Mouse (Mus musculus): ENCODE measurements around the gene Plagl1. TPM values are rescaled to one million over a fixed set of nuclear protein-coding genes. Genes with fewer than 3 reads are reported as not detected.

Plagl1 gene
- polyA plus RNA-seq, 1 experiment: 1.1 TPM

DNA sequence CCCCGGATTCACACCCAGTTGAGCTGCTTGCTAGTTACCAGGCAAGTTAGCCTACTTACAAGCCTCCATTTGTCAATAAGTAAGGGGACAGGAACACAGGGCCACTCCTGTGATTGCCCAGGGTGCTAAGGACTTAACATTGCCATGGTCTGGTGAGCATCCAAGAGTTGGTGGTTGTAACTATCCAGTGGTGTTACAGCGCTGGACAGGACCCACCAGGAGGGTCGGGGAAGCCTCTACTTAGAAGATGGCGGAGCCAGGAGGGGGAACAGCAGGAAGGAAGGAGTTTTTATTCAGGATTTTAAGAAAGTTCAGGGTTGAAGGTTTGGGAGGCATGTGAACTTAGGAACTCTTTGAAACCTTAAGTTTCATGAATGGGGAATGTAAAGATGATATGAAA is 53.3 kb downstream of the Plagl1 start:
- TF ChIP-seq CTCF (IDR thresholded peaks at IDR 0.05; ENCODE audit: extremely low read depth, insufficient read depth, insufficient read length, insufficient replicate concordance) (no peak), POLR2A (IDR thresholded peaks at IDR 0.05; ENCODE audit: low read depth, low read length) (no peak)
- WGBS: 80% methylated on average over 4 of the region's 4 CpGs
- H3K27ac ChIP-seq (ENCODE audit: insufficient read depth, low read length): no peak overlapping the region
- no peaks in the 10 kb centered on the region for H3K4me1 ChIP-seq (ENCODE audit: control insufficient read depth, insufficient read depth, insufficient read length)
- no peak for DNase-seq (ENCODE audit: low read depth in 1 of 2, low spot score in 2 of 2)
- H3K27me3 ChIP-seq (ENCODE audit: control insufficient read depth, insufficient read depth, low read length): no peaks in the 10 kb centered on the region
- H3K4me3 ChIP-seq (ENCODE audit: extremely low read depth, insufficient read depth, insufficient read length): no peak overlapping the region
- H3K36me3 ChIP-seq (ENCODE audit: control insufficient read depth, insufficient read depth, low read length): no peaks in the 10 kb centered on the region

DNA sequence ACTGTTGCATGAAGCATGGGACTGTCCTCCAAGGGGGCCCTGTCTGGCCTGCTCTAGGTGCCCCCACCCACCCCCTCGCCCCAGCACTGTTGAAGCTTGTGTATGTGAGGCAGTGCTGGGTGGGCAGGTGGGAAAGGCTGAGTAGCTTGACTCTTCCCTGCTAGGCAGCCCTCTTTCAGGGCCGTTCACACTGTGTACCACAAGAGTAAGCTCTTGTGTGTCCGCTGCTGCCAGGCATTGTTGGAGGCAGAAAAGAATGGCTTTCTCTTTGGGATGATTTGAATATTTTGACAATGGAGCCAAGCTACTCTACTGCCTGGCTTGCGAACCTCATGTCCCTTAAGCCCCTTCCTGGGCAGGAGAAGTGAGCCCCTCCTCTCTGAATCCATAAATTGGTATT is 54.7 kb downstream of the Plagl1 start:
- Histone ChIP-seq H3K4me3 (ENCODE audit: extremely low read depth, insufficient read depth, insufficient read length) (no peak overlapping the region), H3K36me3 (ENCODE audit: control insufficient read depth, insufficient read depth, low read length) (no peaks in the 10 kb centered on the region), H3K27ac (ENCODE audit: insufficient read depth, low read length) (no peak overlapping the region), H3K27me3 (ENCODE audit: control insufficient read depth, insufficient read depth, low read length) (no peaks in the 10 kb centered on the region), H3K4me1 (ENCODE audit: control insufficient read depth, insufficient read depth, insufficient read length) (no peaks in the 10 kb centered on the region)
- no peak for DNase-seq (ENCODE audit: low read depth in 1 of 2, low spot score in 2 of 2)
- no peak for TF ChIP-seq POLR2A (IDR thresholded peaks at IDR 0.05; ENCODE audit: low read depth, low read length)
- TF ChIP-seq CTCF (IDR thresholded peaks at IDR 0.05; ENCODE audit: extremely low read depth, insufficient read depth, insufficient read length, insufficient replicate concordance): no peak
- WGBS: 90% methylated on average over 4 of the region's 4 CpGs

DNA sequence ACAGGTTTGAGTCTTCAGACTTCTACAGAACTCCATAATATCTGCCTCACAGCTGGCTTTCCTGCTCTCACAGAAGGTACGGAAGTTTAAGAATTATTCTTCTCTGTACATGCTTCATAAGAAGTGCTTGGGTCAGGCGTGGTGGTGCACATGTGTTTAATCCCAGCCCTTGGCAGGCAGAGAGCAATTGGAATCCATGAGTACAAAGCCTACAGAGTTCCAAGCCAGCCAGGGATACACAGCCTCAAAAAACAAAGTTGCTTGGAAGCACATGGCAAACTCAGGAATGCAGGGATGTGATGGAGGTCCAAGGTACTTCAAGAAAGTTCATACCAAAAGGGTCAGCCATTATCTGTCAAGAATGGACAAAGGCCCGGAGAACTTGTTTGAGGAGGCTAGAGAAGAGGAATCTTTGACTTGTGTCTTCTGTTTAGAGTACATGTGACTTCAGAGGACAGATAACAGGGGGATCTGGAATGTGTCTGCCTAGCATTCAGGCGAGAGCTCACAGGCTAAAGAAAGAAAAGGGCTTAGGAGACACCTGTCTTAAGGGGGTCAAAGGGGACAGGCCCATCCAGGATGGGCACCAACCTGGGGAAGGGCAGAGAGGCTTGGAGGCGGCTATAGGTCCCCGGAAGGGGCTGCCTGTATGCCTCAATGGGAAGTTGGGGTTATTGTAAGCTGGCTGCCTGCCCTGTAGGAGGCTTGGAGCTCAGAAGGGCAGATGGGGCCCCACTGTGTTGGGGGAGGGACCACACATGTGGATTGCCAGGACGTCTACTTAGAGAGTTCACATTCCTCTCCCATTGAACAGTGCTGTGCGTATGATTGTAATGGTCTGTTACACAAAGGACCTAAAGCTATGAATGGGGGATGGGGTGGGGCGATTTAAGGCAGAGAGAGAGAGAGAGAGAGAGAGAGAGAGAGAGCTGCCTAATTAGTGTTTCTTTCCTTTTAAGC is 56.7 kb downstream of the Plagl1 start:
- no peak for DNase-seq (ENCODE audit: low read depth in 1 of 2, low spot score in 2 of 2)
- no peaks in the 10 kb centered on the region for H3K36me3 ChIP-seq (ENCODE audit: control insufficient read depth, insufficient read depth, low read length)
- no peak for TF ChIP-seq CTCF (IDR thresholded peaks at IDR 0.05; ENCODE audit: extremely low read depth, insufficient read depth, insufficient read length, insufficient replicate concordance)
- no peak for TF ChIP-seq POLR2A (IDR thresholded peaks at IDR 0.05; ENCODE audit: low read depth, low read length)
- 72% methylated on average over 9 of the region's 9 CpGs for WGBS
- no peaks in the 10 kb centered on the region for H3K4me1 ChIP-seq (ENCODE audit: control insufficient read depth, insufficient read depth, insufficient read length)
- H3K27ac ChIP-seq (ENCODE audit: insufficient read depth, low read length): no peak overlapping the region
- H3K27me3 ChIP-seq (ENCODE audit: control insufficient read depth, insufficient read depth, low read length): no peaks in the 10 kb centered on the region
- no peak overlapping the region for H3K4me3 ChIP-seq (ENCODE audit: extremely low read depth, insufficient read depth, insufficient read length)

DNA sequence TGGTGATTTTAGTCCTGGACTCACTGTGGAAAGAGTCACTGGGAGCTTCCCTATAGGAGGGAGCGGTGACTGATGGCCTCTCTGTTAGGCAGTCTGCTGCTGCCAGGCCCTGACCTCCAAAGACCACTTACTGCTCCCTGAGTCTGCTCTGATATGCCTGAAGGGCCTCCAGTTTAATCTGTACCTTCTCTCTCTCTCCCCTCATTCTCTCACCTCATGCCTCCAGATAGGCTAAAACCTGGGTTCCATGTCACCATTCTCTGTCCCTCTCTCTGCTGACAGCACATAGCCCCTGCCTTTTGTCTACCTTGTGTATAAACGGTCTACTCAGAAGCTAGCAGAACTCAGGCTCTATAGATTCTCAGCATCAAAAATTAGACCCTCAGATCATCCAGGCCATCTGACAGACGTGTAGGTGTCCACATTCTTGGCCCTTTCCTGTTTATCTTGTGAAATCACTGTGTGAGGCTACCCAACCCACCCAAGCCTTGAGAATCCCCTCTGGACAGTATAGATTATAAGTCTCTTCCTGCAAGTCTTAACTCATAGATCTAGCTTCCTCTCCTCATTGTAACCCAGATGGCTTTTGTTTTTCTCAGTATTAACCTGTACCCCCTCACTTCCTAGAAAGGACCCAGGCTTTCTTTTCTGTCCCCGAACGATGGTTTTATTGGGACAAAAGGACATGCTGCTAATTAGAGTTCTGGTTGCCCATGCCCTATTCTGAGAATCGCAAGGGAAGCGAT is 57.9 kb downstream of the Plagl1 start:
- 83% methylated on average over 7 of the region's 7 CpGs for WGBS
- Histone ChIP-seq H3K4me1 (ENCODE audit: control insufficient read depth, insufficient read depth, insufficient read length) (no peaks in the 10 kb centered on the region), H3K27me3 (ENCODE audit: control insufficient read depth, insufficient read depth, low read length) (no peaks in the 10 kb centered on the region), H3K36me3 (ENCODE audit: control insufficient read depth, insufficient read depth, low read length) (no peaks in the 10 kb centered on the region), H3K27ac (ENCODE audit: insufficient read depth, low read length) (no peak overlapping the region), H3K4me3 (ENCODE audit: extremely low read depth, insufficient read depth, insufficient read length) (no peak overlapping the region)
- DNase-seq (ENCODE audit: low read depth in 1 of 2, low spot score in 2 of 2): no peak
- TF ChIP-seq CTCF (IDR thresholded peaks at IDR 0.05; ENCODE audit: extremely low read depth, insufficient read depth, insufficient read length, insufficient replicate concordance) (no peak), POLR2A (IDR thresholded peaks at IDR 0.05; ENCODE audit: low read depth, low read length) (no peak)

DNA sequence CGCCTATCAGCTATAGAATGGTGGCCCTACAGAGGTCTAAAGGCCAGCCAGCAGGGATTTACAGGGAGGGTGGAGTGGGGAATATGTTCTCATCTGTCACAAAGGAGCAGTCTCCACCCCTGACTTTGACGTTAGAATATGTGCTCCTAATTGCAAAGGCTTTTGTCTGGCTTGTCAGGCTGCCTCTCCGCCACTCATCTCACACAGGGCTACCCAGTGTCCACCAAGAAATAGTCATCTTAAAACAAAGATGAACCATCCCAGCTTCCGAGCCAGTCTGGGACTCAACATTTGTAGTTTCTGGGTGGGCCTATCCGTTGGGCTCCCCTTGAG is 58.4 kb downstream of the Plagl1 start:
- Histone ChIP-seq H3K4me1 (ENCODE audit: control insufficient read depth, insufficient read depth, insufficient read length) (no peaks in the 10 kb centered on the region), H3K27ac (ENCODE audit: insufficient read depth, low read length) (no peak overlapping the region), H3K27me3 (ENCODE audit: control insufficient read depth, insufficient read depth, low read length) (no peaks in the 10 kb centered on the region), H3K4me3 (ENCODE audit: extremely low read depth, insufficient read depth, insufficient read length) (no peak overlapping the region), H3K36me3 (ENCODE audit: control insufficient read depth, insufficient read depth, low read length) (no peaks in the 10 kb centered on the region)
- 88% methylated on average over 5 of the region's 5 CpGs for WGBS
- no peak for DNase-seq (ENCODE audit: low read depth in 1 of 2, low spot score in 2 of 2)
- TF ChIP-seq CTCF (IDR thresholded peaks at IDR 0.05; ENCODE audit: extremely low read depth, insufficient read depth, insufficient read length, insufficient replicate concordance) (no peak), POLR2A (IDR thresholded peaks at IDR 0.05; ENCODE audit: low read depth, low read length) (no peak)

DNA sequence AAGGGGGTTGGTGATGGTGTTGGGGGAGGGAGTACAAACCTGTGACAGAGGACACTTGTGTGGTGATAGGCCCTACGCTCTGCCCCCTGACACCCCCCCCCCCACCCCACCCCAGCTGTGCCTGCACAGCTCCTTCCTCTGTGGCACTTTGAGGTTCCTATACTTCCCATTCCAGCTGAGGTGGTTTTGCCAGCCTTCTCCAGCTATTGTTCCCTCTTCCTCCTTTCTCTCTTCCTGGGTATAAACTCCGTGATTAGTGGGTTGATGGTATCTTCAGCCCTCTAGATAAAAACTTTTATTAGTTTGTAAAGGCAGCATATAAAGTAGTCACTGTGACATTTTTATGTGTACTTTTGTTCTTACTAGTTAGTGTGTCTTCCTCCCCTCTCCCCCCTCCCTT is 59.0 kb downstream of the Plagl1 start:
- no peak overlapping the region for H3K27ac ChIP-seq (ENCODE audit: insufficient read depth, low read length)
- WGBS: 40% methylated on average over 2 of the region's 2 CpGs

More for the DNA sequence above, 59.0 kb downstream of the Plagl1 start:
- Histone ChIP-seq H3K4me1 (ENCODE audit: control insufficient read depth, insufficient read depth, insufficient read length) (no peaks in the 10 kb centered on the region), H3K4me3 (ENCODE audit: extremely low read depth, insufficient read depth, insufficient read length) (no peak overlapping the region), H3K27me3 (ENCODE audit: control insufficient read depth, insufficient read depth, low read length) (no peaks in the 10 kb centered on the region), H3K36me3 (ENCODE audit: control insufficient read depth, insufficient read depth, low read length) (no peaks in the 10 kb centered on the region)
- TF ChIP-seq POLR2A (IDR thresholded peaks at IDR 0.05; ENCODE audit: low read depth, low read length) (no peak), CTCF (IDR thresholded peaks at IDR 0.05; ENCODE audit: extremely low read depth, insufficient read depth, insufficient read length, insufficient replicate concordance) (no peak)
- DNase-seq (ENCODE audit: low read depth in 1 of 2, low spot score in 2 of 2): no peak

Measured in spleen, adult 2 months (tissue).